Mouse (Mus musculus): ENCODE results near the gene Hnf4a. TPM values are rescaled to one million over a fixed set of nuclear protein-coding genes. Genes with fewer than 3 reads are reported as not detected.
"Not testable (repeated sequence)": the region's sequence is repeated elsewhere in the genome, so short reads cannot be mapped to it uniquely, and the experiment has no call there.

Gene Hnf4a
- polyA plus RNA-seq (2015; fragmentation: Nextera tagmentation; extraction: Ambion mirVana): 18.6 and 19.4 TPM in 2 replicates

DNA sequence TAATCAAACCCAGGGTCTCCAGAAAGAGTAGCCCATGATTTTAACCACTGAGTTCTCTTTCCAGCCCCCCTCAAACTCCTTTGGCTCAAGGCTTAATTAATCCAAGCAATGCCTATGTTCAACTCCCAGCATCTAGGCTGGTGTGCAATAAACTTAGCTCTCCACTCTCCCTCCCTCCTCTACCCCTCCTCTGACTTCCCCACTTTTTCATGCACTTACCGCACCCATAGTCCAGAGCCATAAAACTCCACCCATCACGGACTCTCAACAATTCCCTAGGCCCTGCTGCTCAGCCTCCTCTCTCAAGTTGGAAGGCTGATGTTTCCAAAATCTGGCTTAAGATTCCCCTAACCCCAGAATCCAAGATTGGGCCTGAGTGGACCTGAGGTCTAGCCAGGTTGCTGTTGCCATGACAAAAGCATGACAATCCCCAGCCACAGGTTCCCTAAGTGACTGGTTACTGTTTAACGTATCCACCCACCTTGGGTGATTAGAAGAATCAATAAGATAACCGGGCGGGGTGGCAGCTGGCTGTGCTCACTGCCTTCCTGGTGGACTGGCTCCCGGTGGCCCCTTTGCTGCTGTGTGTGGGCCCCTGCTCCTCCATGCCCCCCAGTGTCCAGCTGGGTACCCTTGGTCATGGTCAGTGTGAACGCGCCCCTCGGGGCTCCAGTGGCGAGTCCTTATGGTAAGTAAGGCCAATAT lies at the start of gene Hnf4a:
TSS of gene Hnf4a (plus strand) at position 509 of the 705 bp plus-strand sequence.
- Histone ChIP-seq H3K27me3 (no peaks in the 10 kb centered on the region), H3K36me3 (no peaks in the 10 kb centered on the region), H3K9me3 (replicated peaks) (no peaks in the 10 kb centered on the region), H3K9ac (no peak within 1 kb of the TSS), H3K4me3 (replicated peaks) (no peak within 1 kb of the TSS), H3K4me2 (no peak within 1 kb of the TSS), H3K27ac (no peak within 1 kb of the TSS), H3K4me1 (no peaks in the 10 kb centered on the region)
- no peak for ATAC-seq (replicated peaks; ENCODE audit: low FRiP score)
- 70% methylated on average over 10 of the region's 10 CpGs for WGBS

DNA sequence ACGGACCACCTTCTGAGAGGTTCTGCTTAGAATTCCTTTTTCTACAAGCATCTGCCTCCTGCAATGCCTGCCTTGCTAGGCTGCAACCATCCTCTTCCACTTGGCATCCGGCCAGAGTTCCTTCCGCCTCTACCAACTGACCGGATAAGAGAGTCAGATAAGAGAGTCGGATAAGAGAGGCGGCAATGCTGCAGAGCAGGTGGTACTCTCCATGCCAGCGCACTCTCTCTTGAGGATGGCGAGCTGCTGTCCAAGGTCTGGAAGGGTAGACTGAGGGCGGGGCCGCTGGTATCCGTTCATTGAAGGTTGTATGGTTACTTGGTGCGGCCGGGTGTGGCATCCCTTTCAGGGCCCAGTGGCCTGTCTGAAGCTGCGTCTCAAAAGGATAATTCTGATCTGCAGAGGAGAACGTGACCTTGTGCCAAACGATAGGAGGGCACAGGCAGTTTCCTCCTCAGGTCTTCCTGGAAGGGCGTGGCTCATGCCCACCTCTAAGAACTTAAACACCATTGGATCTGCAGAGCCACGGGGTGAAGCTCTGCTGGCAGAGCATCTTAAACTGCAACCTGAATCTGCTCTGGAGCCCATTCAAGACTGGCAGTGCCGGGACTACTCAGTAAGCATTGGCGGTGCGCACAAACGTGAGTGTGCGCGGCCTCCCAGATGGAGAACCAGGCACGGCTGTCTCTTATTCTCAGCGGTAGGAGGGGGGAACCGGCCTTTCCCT lies 47.9 kb upstream of the Hnf4a start:
- Histone ChIP-seq H3K9ac (no peak overlapping the region), H3K9me3 (replicated peaks) (no peaks in the 10 kb centered on the region), H3K4me3 (replicated peaks) (no peak overlapping the region), H3K27ac (no peak overlapping the region), H3K4me2 (no peak overlapping the region), H3K4me1 (no peaks in the 10 kb centered on the region), H3K27me3 (peaks cover 20% of the 10 kb centered on the region), H3K36me3 (no peaks in the 10 kb centered on the region)
- WGBS: 48% methylated on average over 27 of the region's 27 CpGs
- ATAC-seq (replicated peaks; ENCODE audit: low FRiP score): no peak

DNA sequence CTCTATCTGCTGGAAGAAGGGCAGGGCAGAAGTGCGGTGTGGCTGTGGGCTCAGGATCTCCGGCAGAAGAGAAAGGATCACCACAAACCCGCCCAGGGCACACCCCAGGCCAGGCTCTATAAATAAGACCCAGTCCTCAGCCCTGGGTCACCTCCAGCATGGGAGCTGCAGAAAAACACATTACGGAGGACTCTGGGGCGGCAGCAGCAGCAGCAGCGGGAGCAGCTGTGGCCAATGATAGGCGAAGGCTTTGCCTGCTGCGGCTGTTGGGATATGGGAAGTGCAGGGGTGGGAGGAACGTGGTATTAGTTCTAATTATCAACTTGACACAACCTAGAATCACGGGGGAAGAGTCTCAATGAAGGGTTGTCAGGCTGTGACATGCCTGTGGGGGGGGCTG lies 47.2 kb upstream of the Hnf4a start:
- no peaks in the 10 kb centered on the region for H3K36me3 ChIP-seq
- no peak overlapping the region for H3K9ac ChIP-seq
- no peaks in the 10 kb centered on the region for H3K4me1 ChIP-seq
- no peak overlapping the region for H3K27ac ChIP-seq
- peaks cover 20% of the 10 kb centered on the region for H3K27me3 ChIP-seq
- H3K4me3 ChIP-seq (replicated peaks): no peak overlapping the region
- 45% methylated on average over 10 of the region's 10 CpGs for WGBS
- ATAC-seq (replicated peaks; ENCODE audit: low FRiP score): no peak
- H3K9me3 ChIP-seq (replicated peaks): no peaks in the 10 kb centered on the region
- H3K4me2 ChIP-seq: no peak overlapping the region

DNA sequence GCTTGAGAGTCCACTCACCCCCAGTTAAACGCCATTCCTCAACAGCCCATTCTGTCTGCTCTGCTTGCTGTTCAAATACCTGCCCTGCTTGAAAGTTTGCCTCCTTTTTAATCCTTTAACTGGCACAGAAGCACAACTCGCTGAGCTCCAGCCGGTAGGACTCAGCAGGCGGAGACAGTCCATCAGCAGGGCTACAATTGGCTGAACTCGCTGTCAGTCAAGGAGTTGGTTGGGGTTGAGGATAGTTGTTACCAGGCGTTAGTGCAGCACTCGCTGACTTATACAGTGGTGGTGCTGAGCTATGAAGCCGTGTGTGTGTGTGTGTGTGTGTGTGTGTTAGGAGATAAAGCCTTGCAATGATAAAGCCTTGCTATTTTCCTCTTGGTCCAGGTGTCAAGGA lies 46.0 kb upstream of the Hnf4a start:
- Histone ChIP-seq H3K9me3 (replicated peaks) (no peaks in the 10 kb centered on the region), H3K4me3 (replicated peaks) (no peak overlapping the region), H3K36me3 (no peaks in the 10 kb centered on the region), H3K9ac (no peak overlapping the region), H3K4me2 (no peak overlapping the region), H3K27ac (no peak overlapping the region), H3K27me3 (peaks cover 20% of the 10 kb centered on the region), H3K4me1 (no peaks in the 10 kb centered on the region)
- ATAC-seq (replicated peaks; ENCODE audit: low FRiP score): no peak
- WGBS: 89% methylated on average over 8 of the region's 8 CpGs

- not testable (repeated sequence) for H3K4me1 ChIP-seq; H3K4me2 ChIP-seq; H3K9ac ChIP-seq; ATAC-seq (replicated peaks; ENCODE audit: low FRiP score); H3K4me3 ChIP-seq (replicated peaks); H3K9me3 ChIP-seq (replicated peaks); H3K27ac ChIP-seq; H3K36me3 ChIP-seq
- WGBS: 96% methylated on average over 9 of the region's 9 CpGs
- H3K27me3 ChIP-seq: peaks cover 20% of the 10 kb centered on the region
Observed at GRCm38 (mm10) chr2:163461307-163461706, 45.3 kb upstream of the Hnf4a start.

DNA sequence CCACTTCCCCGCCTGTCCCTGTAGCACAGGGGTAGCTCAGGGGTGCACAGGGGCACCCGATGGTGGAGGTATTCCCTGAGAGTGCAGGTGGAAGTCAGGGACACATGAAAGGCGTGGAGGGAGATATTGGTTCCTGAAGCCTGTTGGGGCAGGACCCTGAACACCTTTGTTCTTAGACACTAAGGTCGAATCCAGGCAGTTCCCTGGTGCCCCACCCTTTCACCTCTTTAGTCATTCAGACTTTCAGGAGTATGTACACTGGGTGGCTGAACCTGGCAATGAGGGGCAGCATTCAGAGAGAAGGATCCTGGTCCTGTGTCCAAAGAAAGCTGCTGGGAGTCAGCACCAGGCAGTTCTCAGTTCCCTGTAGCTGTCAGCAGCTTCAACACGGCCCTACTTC lies 44.2 kb upstream of the Hnf4a start:
- Histone ChIP-seq H3K9me3 (replicated peaks) (no peaks in the 10 kb centered on the region), H3K9ac (no peak overlapping the region), H3K27ac (no peak overlapping the region), H3K4me2 (no peak overlapping the region), H3K27me3 (peaks cover 20% of the 10 kb centered on the region), H3K4me1 (no peaks in the 10 kb centered on the region), H3K4me3 (replicated peaks) (no peak overlapping the region), H3K36me3 (0 out of 2 replicates have a peak, but pooled peaks cover 2% of the 10 kb centered on the region)
- WGBS: 83% methylated on average over 5 of the region's 5 CpGs
- no peak for ATAC-seq (replicated peaks; ENCODE audit: low FRiP score)

GRCm38 (mm10) chr2:163462801-163463200 lies 43.8 kb upstream of the Hnf4a start:
- 75% methylated on average over 11 of the region's 11 CpGs for WGBS
- no peaks in the 10 kb centered on the region for H3K4me1 ChIP-seq

GRCm38 (mm10) chr2:163463251-163463769 lies 43.3 kb upstream of the Hnf4a start:
- no peak overlapping the region for H3K27ac ChIP-seq
- H3K27me3 ChIP-seq: peaks cover 15% of the 10 kb centered on the region
- H3K4me3 ChIP-seq (replicated peaks): no peak overlapping the region
- no peaks in the 10 kb centered on the region for H3K4me1 ChIP-seq
- peaks cover 10% of the 10 kb centered on the region for H3K36me3 ChIP-seq
- H3K4me2 ChIP-seq: no peak overlapping the region
- 61% methylated on average over 10 of the region's 10 CpGs for WGBS
- H3K9me3 ChIP-seq (replicated peaks): no peaks in the 10 kb centered on the region
- H3K9ac ChIP-seq: no peak overlapping the region
- ATAC-seq (replicated peaks; ENCODE audit: low FRiP score): no peak

More at GRCm38 (mm10) chr2:163462801-163463200, 43.8 kb upstream of the Hnf4a start:
- Histone ChIP-seq H3K9me3 (replicated peaks) (no peaks in the 10 kb centered on the region), H3K27ac (no peak overlapping the region), H3K4me3 (replicated peaks) (no peak overlapping the region), H3K4me2 (no peak overlapping the region), H3K9ac (no peak overlapping the region), H3K36me3 (peaks cover 5% of the 10 kb centered on the region), H3K27me3 (peaks cover 20% of the 10 kb centered on the region)
- ATAC-seq (replicated peaks; ENCODE audit: low FRiP score): no peak

DNA sequence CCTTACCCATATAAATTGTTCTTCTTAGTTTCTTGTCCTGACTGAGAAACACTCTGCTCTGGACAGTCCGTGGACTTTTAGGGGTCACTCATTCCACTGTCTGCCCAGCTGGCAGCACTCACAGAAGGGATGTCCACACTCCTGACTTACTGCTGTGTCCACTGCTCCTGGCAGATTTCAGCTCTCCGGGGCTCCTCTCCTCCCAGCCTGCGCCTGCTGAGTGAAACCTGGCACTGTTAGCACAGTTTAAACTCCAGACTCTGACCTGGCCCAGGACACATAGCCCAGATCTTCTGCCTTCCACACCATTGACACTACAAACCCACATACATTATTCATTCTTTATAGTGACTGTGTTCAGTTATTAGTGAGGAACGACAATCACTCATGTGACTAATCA lies 42.6 kb upstream of the Hnf4a start:
- peaks cover 17% of the 10 kb centered on the region for H3K36me3 ChIP-seq
- H3K27me3 ChIP-seq: peaks cover 8% of the 10 kb centered on the region
- ATAC-seq (replicated peaks; ENCODE audit: low FRiP score): no peak
- no peaks in the 10 kb centered on the region for H3K9me3 ChIP-seq (replicated peaks)
- WGBS: 73% methylated on average over 4 of the region's 4 CpGs
- no peak overlapping the region for H3K9ac ChIP-seq
- H3K4me2 ChIP-seq: no peak overlapping the region
- no peak overlapping the region for H3K27ac ChIP-seq
- no peaks in the 10 kb centered on the region for H3K4me1 ChIP-seq
- H3K4me3 ChIP-seq (replicated peaks): no peak overlapping the region

GRCm38 (mm10) chr2:163464562-163464961 lies 42.0 kb upstream of the Hnf4a start:
- Histone ChIP-seq H3K4me2 (no peak overlapping the region), H3K9me3 (replicated peaks) (no peaks in the 10 kb centered on the region), H3K27me3 (peaks cover 3% of the 10 kb centered on the region), H3K9ac (no peak overlapping the region), H3K4me1 (no peaks in the 10 kb centered on the region), H3K27ac (no peak overlapping the region), H3K4me3 (replicated peaks) (no peak overlapping the region), H3K36me3 (peaks cover 23% of the 10 kb centered on the region)
- WGBS: 65% methylated on average over 6 of the region's 6 CpGs
- no peak for ATAC-seq (replicated peaks; ENCODE audit: low FRiP score)

- Histone ChIP-seq H3K27me3 (no peaks in the 10 kb centered on the region), H3K4me2 (no peak overlapping the region), H3K4me1 (peaks cover 8% of the 10 kb centered on the region), H3K27ac (no peak overlapping the region), H3K36me3 (peaks cover 26% of the 10 kb centered on the region), H3K9me3 (replicated peaks) (no peaks in the 10 kb centered on the region), H3K9ac (no peak overlapping the region), H3K4me3 (replicated peaks) (no peak overlapping the region)
- no peak for ATAC-seq (replicated peaks; ENCODE audit: low FRiP score)
- 78% methylated on average over 8 of the region's 8 CpGs for WGBS
Observed at GRCm38 (mm10) chr2:163466771-163467170, 39.8 kb upstream of the Hnf4a start.

DNA sequence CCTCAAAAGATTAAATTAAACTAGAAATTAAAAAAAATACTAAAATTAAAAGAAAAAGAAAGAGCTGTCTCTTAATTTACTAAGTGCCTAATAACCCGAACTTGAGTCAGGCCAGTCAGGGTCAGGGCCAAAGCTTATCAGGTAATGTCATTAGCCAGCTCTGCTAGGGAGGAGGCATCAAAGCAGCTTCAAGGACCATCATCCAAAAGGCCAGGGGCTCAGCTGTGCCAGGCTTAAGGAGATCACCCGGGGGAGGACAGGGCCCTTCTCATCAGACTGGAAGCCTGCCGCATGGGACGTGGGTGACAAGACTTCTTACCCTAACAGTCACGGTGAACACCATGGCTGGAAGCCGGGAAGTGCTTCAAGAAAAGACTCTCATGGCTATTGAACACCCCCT lies 39.0 kb upstream of the Hnf4a start:
- Histone ChIP-seq H3K27me3 (no peaks in the 10 kb centered on the region), H3K27ac (no peak overlapping the region), H3K4me1 (peaks cover 9% of the 10 kb centered on the region), H3K4me2 (no peak overlapping the region), H3K9ac (no peak overlapping the region), H3K9me3 (replicated peaks) (no peaks in the 10 kb centered on the region), H3K36me3 (peaks cover 26% of the 10 kb centered on the region), H3K4me3 (replicated peaks) (no peak overlapping the region)
- WGBS: 85% methylated on average over 6 of the region's 6 CpGs
- no peak for ATAC-seq (replicated peaks; ENCODE audit: low FRiP score)

Measured in kidney, embryonic 15.5 days (tissue).